Mouse (Mus musculus) limb, embryonic 14.5 days (tissue): ENCODE results near the gene Tmem176b. TPM values are rescaled to one million over a fixed set of nuclear protein-coding genes. Genes with fewer than 3 reads are reported as not detected.

ENCODE experiments used
- ATAC-seq: fragments of 200-750 bp; cut with Nextera tagmentation; 2 replicates; pipeline ENCODE4 v1.8.0; 2017; ENCODE audit warnings: low read depth, moderate number of reproducible peaks, moderate TSS enrichment; ENCODE audit not compliant: low FRiP score
- DNase-seq: peaks from one replicate; pipeline ENCODE4 v3.0.0-alpha.2; 2015; ENCODE audit warnings: low spot score
- H3K27ac ChIP-seq: fragments of 300-500 bp; sonication (generic); replicated peaks from 2 replicates; pipeline ENCODE4 v1.5.1; 2014; ENCODE audit warnings: low read depth, mild to moderate bottlenecking, low read length, moderate library complexity, mixed read lengths
- H3K27me3 ChIP-seq: fragments of 300-500 bp; sonication (generic); 2 replicates; pipeline ENCODE4 v1.6.1; 2014; ENCODE audit warnings: low read length, mixed read lengths; ENCODE audit not compliant: control insufficient read depth, insufficient read depth
- H3K36me3 ChIP-seq: fragments of 300-500 bp; sonication (generic); 2 replicates; pipeline ENCODE4 v1.6.1; 2014; ENCODE audit warnings: mild to moderate bottlenecking, low read length, moderate library complexity, mixed read lengths; ENCODE audit not compliant: control insufficient read depth, insufficient read depth
- H3K4me1 ChIP-seq: fragments of 300-500 bp; sonication (generic); 2 replicates; pipeline ENCODE4 v1.6.1; 2014; ENCODE audit warnings: antibody characterized with exemption, low read length, mixed read lengths; ENCODE audit not compliant: control insufficient read depth, insufficient read depth
- H3K4me2 ChIP-seq: fragments of 300-500 bp; sonication (generic); replicated peaks from 2 replicates; pipeline ENCODE4 v1.6.1; 2014; ENCODE audit warnings: low read depth, mild to moderate bottlenecking, low read length, moderate library complexity; ENCODE audit not compliant: severe bottlenecking
- H3K4me3 ChIP-seq: fragments of 300-500 bp; sonication (generic); replicated peaks from 2 replicates; pipeline ENCODE4 v1.5.1; 2014; ENCODE audit warnings: low read length
- H3K9ac ChIP-seq: fragments of 300-500 bp; sonication (generic); 2 replicates; pipeline ENCODE4 v1.6.1; 2014; ENCODE audit warnings: mild to moderate bottlenecking, low read depth, low read length, moderate library complexity; ENCODE audit not compliant: severe bottlenecking
- H3K9me3 ChIP-seq: fragments of 300-500 bp; sonication (generic); 2 replicates; pipeline ENCODE4 v1.6.1; 2016; ENCODE audit warnings: low read length; ENCODE audit not compliant: control insufficient read depth
- POLR2A ChIP-seq: fragments of 200-500 bp; IDR thresholded peaks from 2 replicates; pipeline ENCODE4 v1.8.0; 2012; ENCODE audit warnings: inconsistent platforms, mild to moderate bottlenecking, moderate library complexity, borderline replicate concordance; ENCODE audit not compliant: insufficient read depth, insufficient read length; ENCODE audit errors: extremely low read depth
- WGBS: fragments of 180-500 bp; shearing (Covaris S2); extraction: QIAGEN DNeasy Blood & Tissue Kit; methylation state at CpG from one replicate; pipeline ENCODE4 v1.1.7; 2014; 5-methylcytosine and 5-hydroxymethylcytosine counted together
- polyA plus RNA-seq, 2 experiments: library from polyadenylated mRNA; depleted of rRNA in 1 of 2; stranded (reverse) in 1 of 2; unstranded in 1 of 2; fragments of >200 nt; fragmentation: Nextera tagmentation in 1 of 2; extraction: Ambion mirVana in 1 of 2; gene quantifications; 2 replicates each; pipeline versions ENCODE4 v1.2.1 to v1.2.3; 2012 to 2014

Tmem176b gene
- polyA plus RNA-seq, 2 experiments: 227 to 232 TPM

DNA sequence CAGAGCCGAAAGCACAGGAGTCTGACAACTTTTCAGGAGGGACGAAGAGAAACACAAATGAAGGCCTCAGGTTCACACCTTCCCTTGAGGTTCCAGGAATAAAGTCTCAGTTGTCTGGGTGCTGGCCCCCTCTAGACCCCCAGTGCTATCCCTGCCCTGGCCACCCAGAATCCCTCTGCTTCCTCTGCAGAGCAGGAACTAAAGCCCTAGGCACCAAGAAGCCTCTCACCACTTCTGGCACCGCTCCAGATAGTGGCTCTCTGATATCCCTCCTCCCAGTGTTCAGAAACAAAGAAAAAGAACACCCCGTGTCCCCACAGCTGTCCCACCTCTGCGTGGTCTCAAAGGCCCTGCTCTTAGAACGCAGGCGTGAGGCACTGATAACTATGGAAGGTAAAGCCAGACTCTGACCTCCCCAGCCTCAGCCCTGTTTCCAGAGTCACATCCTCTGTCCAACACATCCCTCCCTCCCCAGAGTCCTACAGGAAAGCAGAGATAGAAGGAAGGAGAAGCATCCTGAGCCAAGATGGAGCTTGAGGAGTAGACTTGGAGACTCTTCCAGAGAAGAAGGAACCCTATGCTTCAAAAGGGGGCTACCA lies 826 bp downstream of the Tmem176b start, which contains the start of gene Tmem176a:
Gene Tmem176a, plus strand, starts transcription at position 549 of the 599 bp plus-strand sequence.
- no peak for TF ChIP-seq POLR2A
- H3K27me3 ChIP-seq: no peaks in the 10 kb centered on the region
- peaks cover 34% of the 10 kb centered on the region for H3K4me1 ChIP-seq
- H3K4me2 ChIP-seq: peak within 1 kb of the TSS; percentile 85
- ATAC-seq: peak; percentile 8; the same call in 1 of the 2 replicates
- H3K36me3 ChIP-seq: peaks cover 51% of the 10 kb centered on the region
- H3K9me3 ChIP-seq: no peaks in the 10 kb centered on the region
- H3K4me3 ChIP-seq: peak within 1 kb of the TSS; percentile 50
- DNase-seq: peak; percentile 65
- H3K27ac ChIP-seq: peak within 1 kb of the TSS; percentile 81
- H3K9ac ChIP-seq: peak within 1 kb of the TSS; percentile 59
- 4% methylated on average over 7 of the region's 7 CpGs for WGBS

DNA sequence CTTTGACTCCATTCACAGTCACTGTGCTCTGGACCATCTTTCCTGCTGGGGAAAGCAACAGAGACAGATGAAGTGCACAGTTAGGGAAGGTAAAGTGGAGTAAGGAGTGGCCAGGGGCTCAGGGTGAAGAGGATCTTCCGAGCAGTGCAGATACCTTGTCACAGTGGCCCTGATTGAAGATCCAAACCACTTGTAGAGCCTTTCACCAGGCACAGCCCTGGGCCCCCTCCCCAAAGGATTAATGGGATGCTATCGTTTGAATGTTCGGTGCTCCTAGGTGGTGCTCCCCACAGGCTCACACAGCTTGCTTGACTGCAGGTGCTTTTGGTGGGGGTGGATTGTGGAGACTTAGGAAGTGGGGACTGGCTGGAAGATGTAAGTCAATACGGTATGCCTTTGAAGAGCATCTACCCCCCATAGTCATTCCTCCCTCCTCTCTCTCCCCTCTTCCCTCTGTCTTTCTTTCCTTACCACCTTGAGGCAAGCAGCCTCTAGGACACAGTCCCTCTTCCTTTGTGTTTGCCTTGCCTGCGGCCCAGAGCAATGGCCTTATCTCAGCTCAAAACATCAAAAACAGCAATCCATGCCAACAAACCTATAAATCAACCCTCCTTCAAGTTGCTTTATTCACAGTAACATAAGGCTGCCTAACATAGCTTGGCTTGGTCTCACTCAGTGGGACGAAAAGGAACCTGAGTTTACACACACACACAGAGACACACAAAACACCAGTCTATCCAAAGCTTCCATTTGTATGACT lies 2.8 kb downstream of the Tmem176b start:
- DNase-seq (no peak), ATAC-seq (no peak)
- Histone ChIP-seq H3K27ac (no peak overlapping the region), H3K4me1 (peaks cover 34% of the 10 kb centered on the region), H3K36me3 (peaks cover 51% of the 10 kb centered on the region), H3K4me2 (peak overlapping the region; percentile 85), H3K4me3 (0 out of 2 replicates have a peak overlapping the region, but pooled peaks have one; percentile 50), H3K27me3 (no peaks in the 10 kb centered on the region), H3K9ac (no peak overlapping the region), H3K9me3 (no peaks in the 10 kb centered on the region)
- WGBS: 76% methylated on average over 6 of the region's 6 CpGs
- TF ChIP-seq POLR2A: no peak

DNA sequence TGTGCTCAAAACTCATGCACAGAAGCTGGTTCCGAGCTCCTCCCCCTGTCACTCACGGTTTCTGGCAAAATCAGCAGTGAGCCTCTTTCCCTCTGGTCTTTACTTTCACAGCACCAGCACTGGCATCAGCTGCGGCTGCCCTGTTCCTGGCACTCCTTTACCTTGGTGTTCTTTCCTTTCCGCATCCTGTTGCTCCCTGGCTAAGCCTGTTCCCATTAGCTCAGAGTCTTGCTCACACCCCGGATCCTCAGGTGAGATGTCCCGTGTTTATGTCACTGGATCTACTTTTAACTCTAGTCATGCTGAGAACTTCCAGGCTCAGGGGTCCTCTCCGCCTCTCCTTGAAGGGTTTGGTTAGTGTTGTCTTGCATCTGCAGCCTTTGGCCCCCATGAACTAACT lies 3.8 kb downstream of the Tmem176b start:
- Histone ChIP-seq H3K9ac (no peak overlapping the region), H3K9me3 (no peaks in the 10 kb centered on the region), H3K27ac (no peak overlapping the region), H3K4me2 (no peak overlapping the region), H3K4me1 (peaks cover 33% of the 10 kb centered on the region), H3K36me3 (peaks cover 60% of the 10 kb centered on the region), H3K27me3 (no peaks in the 10 kb centered on the region), H3K4me3 (no peak overlapping the region)
- no peak for DNase-seq
- TF ChIP-seq POLR2A: no peak
- 84% methylated on average over 7 of the region's 7 CpGs for WGBS
- ATAC-seq: no peak

GRCm38 (mm10) chr6:48836146-48836545 lies 5.2 kb downstream of the Tmem176b start:
- H3K36me3 ChIP-seq: peaks cover 63% of the 10 kb centered on the region
- no peak for TF ChIP-seq POLR2A
- H3K4me3 ChIP-seq: no peak overlapping the region
- DNase-seq (no peak), ATAC-seq (no peak)
- no peaks in the 10 kb centered on the region for H3K9me3 ChIP-seq
- WGBS: 84% methylated on average over 5 of the region's 5 CpGs
- H3K4me2 ChIP-seq: no peak overlapping the region
- H3K27ac ChIP-seq: no peak overlapping the region
- peaks cover 22% of the 10 kb centered on the region for H3K4me1 ChIP-seq
- H3K9ac ChIP-seq: no peak overlapping the region
- no peaks in the 10 kb centered on the region for H3K27me3 ChIP-seq

DNA sequence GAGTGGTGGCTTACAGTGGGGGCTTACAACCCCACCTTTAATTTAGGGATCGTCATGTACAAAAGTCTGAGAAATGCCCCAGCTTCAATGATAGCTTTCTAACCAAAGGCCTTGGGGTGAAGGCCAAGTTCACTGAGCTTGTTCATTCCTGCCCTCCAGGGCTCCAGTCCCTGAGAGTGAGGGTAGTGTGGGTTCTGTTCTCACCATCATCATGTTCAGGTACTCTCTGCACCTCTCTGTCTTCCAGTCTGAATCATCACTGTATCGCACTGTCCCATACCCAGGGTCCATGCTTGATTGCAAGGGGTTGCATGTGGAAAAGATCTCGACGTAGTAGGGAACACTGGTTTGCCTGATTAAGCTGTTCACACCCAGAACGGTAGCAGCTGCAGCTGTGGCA lies 6.1 kb downstream of the Tmem176b start:
- H3K4me1 ChIP-seq: peaks cover 17% of the 10 kb centered on the region
- no peak overlapping the region for H3K4me3 ChIP-seq
- no peak for ATAC-seq
- no peak for DNase-seq
- no peaks in the 10 kb centered on the region for H3K9me3 ChIP-seq
- TF ChIP-seq POLR2A: no peak
- peaks cover 63% of the 10 kb centered on the region for H3K36me3 ChIP-seq
- no peak overlapping the region for H3K9ac ChIP-seq
- H3K4me2 ChIP-seq: no peak overlapping the region
- 89% methylated on average over 5 of the region's 5 CpGs for WGBS
- H3K27ac ChIP-seq: no peak overlapping the region
- no peaks in the 10 kb centered on the region for H3K27me3 ChIP-seq
